Mouse (Mus musculus) liver, postnatal 0 days (tissue): ENCODE data around the gene Slc16a6. TPM values are rescaled to one million over a fixed set of nuclear protein-coding genes. Genes with fewer than 3 reads are reported as not detected.
A peak's percentile ranks its signal among the peaks of the same experiment; 100 is the strongest.

Experiments
- ATAC-seq: fragments of 200-750 bp; cut with Nextera tagmentation; 2 replicates; pipeline ENCODE4 v1.8.0; 2017; ENCODE audit warnings: mild to moderate bottlenecking, moderate library complexity
- DNase-seq: peaks from one replicate; pipeline ENCODE4 v3.0.0-alpha.2; 2016
- H3K27ac ChIP-seq: fragments of 300-500 bp; sonication (generic); 2 replicates; pipeline ENCODE4 v1.5.1; 2014; ENCODE audit warnings: antibody characterized with exemption, moderate library complexity, mild to moderate bottlenecking, low read depth
- H3K27me3 ChIP-seq: fragments of 300-500 bp; sonication (generic); 2 replicates; pipeline ENCODE4 v1.6.1; 2014; ENCODE audit warnings: low read length, control low read depth, mixed read lengths; ENCODE audit not compliant: insufficient read depth
- H3K36me3 ChIP-seq: fragments of 300-500 bp; sonication (generic); replicated peaks from 2 replicates; pipeline ENCODE4 v1.6.1; 2014; ENCODE audit warnings: mild to moderate bottlenecking, control low read depth, low read length, moderate library complexity, mixed read lengths; ENCODE audit not compliant: insufficient read depth
- H3K4me1 ChIP-seq: fragments of 300-500 bp; sonication (generic); 2 replicates; pipeline ENCODE4 v1.6.1; 2014; ENCODE audit warnings: antibody characterized with exemption, mild to moderate bottlenecking, control low read depth; ENCODE audit not compliant: insufficient read depth
- H3K4me2 ChIP-seq: fragments of 300-500 bp; sonication (generic); 2 replicates; pipeline ENCODE4 v1.6.1; 2014; ENCODE audit warnings: low read depth, mild to moderate bottlenecking, low read length, moderate library complexity, mixed read lengths
- H3K4me3 ChIP-seq: fragments of 300-500 bp; sonication (generic); 2 replicates; pipeline ENCODE4 v1.5.1; 2014; ENCODE audit warnings: low read depth, low read length
- H3K9ac ChIP-seq: fragments of 300-500 bp; sonication (generic); replicated peaks from 2 replicates; pipeline ENCODE4 v1.6.1; 2014; ENCODE audit warnings: mild to moderate bottlenecking, moderate library complexity
- H3K9me3 ChIP-seq: fragments of 300-500 bp; sonication (generic); 2 replicates; pipeline ENCODE4 v1.6.1; 2016; ENCODE audit warnings: mild to moderate bottlenecking, control low read depth, low read length, mixed read lengths
- CTCF ChIP-seq: sonication (generic); IDR thresholded peaks from 2 replicates; pipeline ENCODE4 v1.5.1; 2016; ENCODE audit warnings: antibody characterized with exemption, low read depth
- EP300 ChIP-seq: IDR thresholded peaks from 2 replicates; pipeline ENCODE4 v1.6.1; 2016; ENCODE audit warnings: antibody characterized with exemption, low read depth, mild to moderate bottlenecking
- WGBS: fragments of 180-500 bp; shearing (Covaris S2); extraction: QIAGEN DNeasy Blood & Tissue Kit; methylation state at CpG from one replicate; pipeline ENCODE4 v1.1.7; 2014; ENCODE audit not compliant: insufficient replicate concordance; 5-methylcytosine and 5-hydroxymethylcytosine counted together
- polyA plus RNA-seq: library from polyadenylated mRNA; unstranded; fragments of >200 nt; fragmentation: Nextera tagmentation; extraction: Ambion mirVana; gene quantifications from 2 replicates; pipeline ENCODE4 v1.2.1, GENCODE M21; 2015

Gene Slc16a6
- polyA plus RNA-seq, 1 experiment from 2014 or later = 18.8 TPM

- H3K4me2 ChIP-seq = peak overlapping the region; percentile 81
- no peaks in the 10 kb centered on the region for H3K27me3 ChIP-seq
- no peak for TF ChIP-seq CTCF
- TF ChIP-seq EP300 = no peak
- H3K9ac ChIP-seq = no peak overlapping the region
- peaks cover 19% of the 10 kb centered on the region for H3K36me3 ChIP-seq
- no peaks in the 10 kb centered on the region for H3K9me3 ChIP-seq
- H3K4me1 ChIP-seq = peaks cover 12% of the 10 kb centered on the region
- no peak for DNase-seq
- H3K4me3 ChIP-seq = peak overlapping the region; percentile 59; the same call in 1 of the 2 replicates
- ATAC-seq = peak; percentile 1; the same call in 1 of the 2 replicates
- H3K27ac ChIP-seq = no peak overlapping the region
- 33% methylated on average over 5 of the region's 5 CpGs for WGBS
Observed at GRCm38 (mm10) chr11:109439209-109439608, 34.2 kb downstream of the Slc16a6 start.

- H3K36me3 ChIP-seq = peaks cover 21% of the 10 kb centered on the region
- no peak for DNase-seq
- no peak overlapping the region for H3K9ac ChIP-seq
- 60% methylated on average over 6 of the region's 8 CpGs for WGBS
- no peak for ATAC-seq
- TF ChIP-seq EP300 (no peak), CTCF (no peak)
- H3K4me1 ChIP-seq = peaks cover 12% of the 10 kb centered on the region
- no peak overlapping the region for H3K27ac ChIP-seq
- no peak overlapping the region for H3K4me2 ChIP-seq
- no peaks in the 10 kb centered on the region for H3K27me3 ChIP-seq
- no peaks in the 10 kb centered on the region for H3K9me3 ChIP-seq
- no peak overlapping the region for H3K4me3 ChIP-seq
Observed at GRCm38 (mm10) chr11:109436889-109437288, 36.5 kb downstream of the Slc16a6 start.

GRCm38 (mm10) chr11:109434233-109434798 lies 39.1 kb downstream of the Slc16a6 start:
- no peak overlapping the region for H3K9ac ChIP-seq

GRCm38 (mm10) chr11:109427353-109427752 lies 46.0 kb downstream of the Slc16a6 start:
- H3K9me3 ChIP-seq = no peaks in the 10 kb centered on the region
- no peak overlapping the region for H3K4me3 ChIP-seq
- no peak overlapping the region for H3K4me2 ChIP-seq
- no peak for DNase-seq
- peaks cover 15% of the 10 kb centered on the region for H3K4me1 ChIP-seq
- no peaks in the 10 kb centered on the region for H3K27me3 ChIP-seq
- WGBS = 92% methylated on average over 5 of the region's 5 CpGs
- no peak overlapping the region for H3K9ac ChIP-seq
- no peak for TF ChIP-seq CTCF
- TF ChIP-seq EP300 = no peak
- no peak for ATAC-seq
- peaks cover 18% of the 10 kb centered on the region for H3K36me3 ChIP-seq
- no peak overlapping the region for H3K27ac ChIP-seq

More at GRCm38 (mm10) chr11:109434233-109434798, 39.1 kb downstream of the Slc16a6 start:
- no peaks in the 10 kb centered on the region for H3K9me3 ChIP-seq
- H3K4me1 ChIP-seq = no peaks in the 10 kb centered on the region; the same call in 1 of the 2 replicates
- H3K27ac ChIP-seq = no peak overlapping the region
- WGBS = 73% methylated on average over 16 of the region's 16 CpGs
- peaks cover 32% of the 10 kb centered on the region for H3K36me3 ChIP-seq
- H3K4me3 ChIP-seq = no peak overlapping the region
- DNase-seq (no peak), ATAC-seq (no peak)
- TF ChIP-seq CTCF = no peak
- TF ChIP-seq EP300 = no peak
- H3K4me2 ChIP-seq = no peak overlapping the region
- no peaks in the 10 kb centered on the region for H3K27me3 ChIP-seq

- H3K4me3 ChIP-seq = peak overlapping the region; percentile 71
- H3K9me3 ChIP-seq = no peaks in the 10 kb centered on the region
- H3K4me1 ChIP-seq = peaks cover 15% of the 10 kb centered on the region
- DNase-seq = no peak
- H3K9ac ChIP-seq = peak overlapping the region; percentile 73
- peak overlapping the region; percentile 82 for H3K4me2 ChIP-seq
- H3K27me3 ChIP-seq = no peaks in the 10 kb centered on the region
- no peak for ATAC-seq
- peak overlapping the region; percentile 89 for H3K27ac ChIP-seq
- WGBS = 1% methylated on average over 11 of the region's 11 CpGs
- TF ChIP-seq CTCF = no peak
- no peak for TF ChIP-seq EP300
- peaks cover 18% of the 10 kb centered on the region for H3K36me3 ChIP-seq
Observed at GRCm38 (mm10) chr11:109426272-109426586, 47.2 kb downstream of the Slc16a6 start.

GRCm38 (mm10) chr11:109425392-109426271 lies 47.8 kb downstream of the Slc16a6 start, which contains the start of gene Amz2:
Amz2 (plus strand) TSS chr11:109425946.
- Histone ChIP-seq H3K4me2 (peak within 1 kb of the TSS; percentile 82), H3K36me3 (peaks cover 17% of the 10 kb centered on the region), H3K9me3 (no peaks in the 10 kb centered on the region), H3K4me3 (peak within 1 kb of the TSS; percentile 71), H3K9ac (peak within 1 kb of the TSS; percentile 73), H3K27me3 (no peaks in the 10 kb centered on the region), H3K4me1 (peaks cover 15% of the 10 kb centered on the region), H3K27ac (peak within 1 kb of the TSS; percentile 89)
- peak; percentile 93 for ATAC-seq
- DNase-seq = peak; percentile 100
- WGBS = 1% methylated on average over 65 of the region's 65 CpGs
- peak; percentile 98 for TF ChIP-seq CTCF
- TF ChIP-seq EP300 = peak; percentile 65
